Mouse (Mus musculus) sigmoid colon, adult 10 weeks (tissue): ENCODE results near the gene Pcnx4. TPM values are rescaled to one million over a fixed set of nuclear protein-coding genes. Genes with fewer than 3 reads are reported as not detected.

ENCODE experiments used
- polyA plus RNA-seq: library from polyadenylated mRNA; stranded (reverse); fragments of 350-450 nt; fragmentation: Illumina TruSeq; extraction: RNeasy Lipid Tissue Mini Kit (QIAGEN cat#74804); gene quantifications from one replicate; pipeline ENCODE4 v1.2.3, GENCODE M21; 2014; ENCODE audit warnings: low read depth, low replicate concordance

The Pcnx4 gene
- polyA plus RNA-seq = 4.9 TPM

GRCm38 (mm10) chr12:72536021-72536597 is at the start of gene Pcnx4:
TSS of gene Pcnx4 (plus strand) at chr12:72536383.

Other genes starting within 250 kb of the Pcnx4 start
- gene Rtn1, start 127.3 kb upstream of the Pcnx4 start, polyA plus RNA-seq = 21.8 TPM
- 0.13 TPM for gene Lrrc9, start 94.5 kb upstream of the Pcnx4 start, polyA plus RNA-seq
- not detected for gene Gm4756, start 113.3 kb downstream of the Pcnx4 start, polyA plus RNA-seq
- gene Dhrs7, start 128.5 kb downstream of the Pcnx4 start, polyA plus RNA-seq = 39.9 TPM
- 209 TPM for gene Ppm1a, start 221.1 kb downstream of the Pcnx4 start, polyA plus RNA-seq